Mouse (Mus musculus) heart, adult 2 months (tissue): ENCODE measurements around the gene Atox1.

Experiments used
- CTCF ChIP-seq: fragments of 200-600 bp; IDR thresholded peaks from 2 replicates; pipeline ENCODE4 v1.8.1; 2022; ENCODE audit warnings: antibody characterized with exemption, mild to moderate bottlenecking, moderate library complexity
- EP300 ChIP-seq: fragments of 200-500 bp; IDR thresholded peaks from 2 replicates; pipeline ENCODE4 v1.6.1; 2011; ENCODE audit warnings: low read depth, low read length, control low read depth; ENCODE audit not compliant: insufficient read depth

GRCm38 (mm10) chr11:55432981-55433380 is 28.1 kb downstream of the Atox1 start:
- TF ChIP-seq CTCF (no peak), EP300 (no peak)
